Mouse (Mus musculus) erythroblast, embryonic 14.5 days (primary cell): ENCODE measurements around the gene Serpina3c.

Source experiments
- GATA1 ChIP-seq: IDR thresholded peaks from 2 replicates; pipeline ENCODE4 v1.6.1; 2012; ENCODE audit warnings: low read length, inconsistent platforms, mixed read lengths
- TAL1 ChIP-seq: IDR thresholded peaks from 3 replicates; pipeline ENCODE4 v1.6.1; 2012; ENCODE audit warnings: low read length, inconsistent platforms, mixed read lengths

DNA sequence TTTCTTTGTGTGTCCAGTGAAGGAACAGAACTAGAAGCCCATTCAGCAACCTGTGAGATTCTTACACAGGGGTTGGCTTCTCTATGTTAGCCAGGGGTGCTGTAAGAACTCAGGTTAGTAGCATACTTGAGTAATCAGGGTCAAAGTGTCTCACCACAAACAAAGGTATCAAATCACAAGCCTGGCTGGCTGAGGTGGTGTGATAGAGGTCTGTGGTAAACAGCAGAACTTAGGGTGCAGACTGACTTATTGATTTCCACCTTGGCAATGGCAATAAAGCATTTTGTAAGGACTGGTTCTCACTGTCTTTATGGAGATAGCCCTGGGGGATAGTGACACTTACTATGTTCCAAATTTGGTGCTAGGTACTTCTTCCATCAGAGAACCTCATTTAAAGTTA, 47.8 kb downstream of the Serpina3c start:
- TF ChIP-seq TAL1 (no peak), GATA1 (no peak)
